Mouse (Mus musculus): Measurements from ENCODE around the gene Parp6. TPM values are rescaled to one million over a fixed set of nuclear protein-coding genes. Genes with fewer than 3 reads are reported as not detected.

Parp6 gene
- polyA plus RNA-seq, 1 experiment = 28.3 TPM

DNA sequence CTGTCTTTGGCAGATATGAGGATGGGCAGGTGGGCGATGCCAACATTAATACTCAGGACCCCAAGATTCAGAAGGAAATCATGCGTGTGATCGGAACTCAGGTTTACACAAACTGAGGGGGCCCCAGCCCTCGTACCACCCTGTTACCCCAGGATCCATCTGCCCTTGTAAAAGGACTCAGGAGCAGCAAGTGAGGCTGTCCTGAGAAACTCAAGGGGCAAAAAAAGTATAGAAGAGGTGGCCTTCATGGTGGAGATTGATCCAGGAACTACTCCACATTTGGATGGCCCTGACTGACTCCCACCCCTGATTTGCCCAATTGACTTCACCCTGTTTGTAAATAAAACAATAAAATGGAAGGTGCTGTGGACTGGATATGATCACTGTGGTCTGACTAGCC lies 32.8 kb downstream of the Parp6 start:
- Histone ChIP-seq H3K9me3 (replicated peaks; ENCODE audit: control insufficient read depth, insufficient read depth, low read length, poor library complexity, severe bottlenecking) (no peaks in the 10 kb centered on the region), H3K27me3 (ENCODE audit: control insufficient read depth, insufficient read depth, low read length, poor library complexity, severe bottlenecking) (no peaks in the 10 kb centered on the region), H3K9ac (ENCODE audit: low read depth, poor library complexity, severe bottlenecking) (no peak overlapping the region), H3K4me1 (ENCODE audit: control insufficient read depth, insufficient read depth, low read length) (no peaks in the 10 kb centered on the region), H3K27ac (ENCODE audit: insufficient read depth, low read length) (no peak overlapping the region), H3K4me3 (ENCODE audit: low read depth, low read length) (no peak overlapping the region), H3K36me3 (ENCODE audit: control insufficient read depth, insufficient read depth, low read length, poor library complexity, severe bottlenecking) (peaks cover 9% of the 10 kb centered on the region; the same call in 1 of the 2 replicates)
- TF ChIP-seq CTCF (IDR thresholded peaks at IDR 0.05; ENCODE audit: low read depth, low read length) (no peak), EP300 (IDR thresholded peaks at IDR 0.05; ENCODE audit: insufficient read depth, low read depth, low read length) (no peak), POLR2A (IDR thresholded peaks at IDR 0.05; ENCODE audit: insufficient read depth, low read length) (no peak)

DNA sequence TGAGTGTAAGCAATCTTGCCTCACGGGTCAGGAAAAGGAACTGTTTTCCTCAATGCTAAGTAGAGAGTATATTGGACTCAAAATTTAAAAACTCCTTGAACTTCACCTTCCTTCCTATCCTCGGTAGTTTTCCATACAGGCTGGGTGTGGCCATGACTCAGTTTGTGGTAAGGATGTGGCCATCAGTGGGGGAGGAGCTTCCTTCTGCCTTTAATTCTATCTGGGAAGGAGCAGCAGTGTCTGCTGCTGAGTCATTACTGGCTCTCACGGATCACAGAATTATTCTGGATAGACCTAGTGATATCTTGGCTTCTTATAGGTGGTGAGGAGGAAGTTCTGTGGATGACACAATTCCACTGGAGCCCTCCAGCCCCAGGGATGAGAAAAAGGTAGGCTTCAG lies 36.3 kb downstream of the Parp6 start:
- Histone ChIP-seq H3K4me3 (ENCODE audit: low read depth, low read length) (peak overlapping the region; percentile 24; the same call in 1 of the 2 replicates), H3K27me3 (ENCODE audit: control insufficient read depth, insufficient read depth, low read length, poor library complexity, severe bottlenecking) (no peaks in the 10 kb centered on the region), H3K9me3 (replicated peaks; ENCODE audit: control insufficient read depth, insufficient read depth, low read length, poor library complexity, severe bottlenecking) (no peaks in the 10 kb centered on the region), H3K4me1 (ENCODE audit: control insufficient read depth, insufficient read depth, low read length) (no peaks in the 10 kb centered on the region), H3K9ac (ENCODE audit: low read depth, poor library complexity, severe bottlenecking) (peak overlapping the region; percentile 64), H3K27ac (ENCODE audit: insufficient read depth, low read length) (peak overlapping the region; percentile 89), H3K36me3 (ENCODE audit: control insufficient read depth, insufficient read depth, low read length, poor library complexity, severe bottlenecking) (peaks cover 11% of the 10 kb centered on the region)
- TF ChIP-seq CTCF (IDR thresholded peaks at IDR 0.05; ENCODE audit: low read depth, low read length) (no peak), EP300 (IDR thresholded peaks at IDR 0.05; ENCODE audit: insufficient read depth, low read depth, low read length) (0 out of 2 replicates have a peak, but pooled peaks have one; percentile 47), POLR2A (IDR thresholded peaks at IDR 0.05; ENCODE audit: insufficient read depth, low read length) (no peak)

DNA sequence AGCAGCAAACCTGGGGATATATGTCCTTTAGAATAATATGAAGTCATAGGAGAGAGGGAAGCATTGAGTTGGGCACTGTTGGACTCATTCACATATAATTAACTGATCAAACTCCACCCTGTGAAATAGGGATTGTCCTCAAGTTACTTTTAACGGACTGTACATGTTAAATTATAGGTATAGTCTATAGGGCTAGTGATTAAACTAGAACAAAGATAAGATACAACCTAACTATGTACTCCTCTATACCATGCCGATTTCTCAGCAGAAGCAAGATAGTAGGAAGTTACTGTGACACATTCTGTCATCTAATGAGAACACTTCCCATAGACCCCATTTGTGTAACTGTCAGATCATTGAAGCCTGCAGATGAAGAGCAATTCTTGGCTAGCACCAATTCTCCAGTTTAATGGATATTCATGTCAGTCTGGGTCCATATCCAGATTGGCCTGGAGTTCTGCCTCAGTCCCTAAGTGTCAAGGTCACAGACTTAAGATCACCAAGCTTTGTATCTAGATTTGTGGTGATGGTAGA lies 37.4 kb downstream of the Parp6 start:
- Histone ChIP-seq H3K9ac (ENCODE audit: low read depth, poor library complexity, severe bottlenecking) (no peak overlapping the region), H3K36me3 (ENCODE audit: control insufficient read depth, insufficient read depth, low read length, poor library complexity, severe bottlenecking) (peaks cover 10% of the 10 kb centered on the region), H3K27ac (ENCODE audit: insufficient read depth, low read length) (no peak overlapping the region), H3K27me3 (ENCODE audit: control insufficient read depth, insufficient read depth, low read length, poor library complexity, severe bottlenecking) (no peaks in the 10 kb centered on the region), H3K4me1 (ENCODE audit: control insufficient read depth, insufficient read depth, low read length) (no peaks in the 10 kb centered on the region), H3K4me3 (ENCODE audit: low read depth, low read length) (no peak overlapping the region), H3K9me3 (replicated peaks; ENCODE audit: control insufficient read depth, insufficient read depth, low read length, poor library complexity, severe bottlenecking) (no peaks in the 10 kb centered on the region)
- TF ChIP-seq POLR2A (IDR thresholded peaks at IDR 0.05; ENCODE audit: insufficient read depth, low read length) = no peak
- no peak for TF ChIP-seq EP300 (IDR thresholded peaks at IDR 0.05; ENCODE audit: insufficient read depth, low read depth, low read length)
- no peak for TF ChIP-seq CTCF (IDR thresholded peaks at IDR 0.05; ENCODE audit: low read depth, low read length)

DNA sequence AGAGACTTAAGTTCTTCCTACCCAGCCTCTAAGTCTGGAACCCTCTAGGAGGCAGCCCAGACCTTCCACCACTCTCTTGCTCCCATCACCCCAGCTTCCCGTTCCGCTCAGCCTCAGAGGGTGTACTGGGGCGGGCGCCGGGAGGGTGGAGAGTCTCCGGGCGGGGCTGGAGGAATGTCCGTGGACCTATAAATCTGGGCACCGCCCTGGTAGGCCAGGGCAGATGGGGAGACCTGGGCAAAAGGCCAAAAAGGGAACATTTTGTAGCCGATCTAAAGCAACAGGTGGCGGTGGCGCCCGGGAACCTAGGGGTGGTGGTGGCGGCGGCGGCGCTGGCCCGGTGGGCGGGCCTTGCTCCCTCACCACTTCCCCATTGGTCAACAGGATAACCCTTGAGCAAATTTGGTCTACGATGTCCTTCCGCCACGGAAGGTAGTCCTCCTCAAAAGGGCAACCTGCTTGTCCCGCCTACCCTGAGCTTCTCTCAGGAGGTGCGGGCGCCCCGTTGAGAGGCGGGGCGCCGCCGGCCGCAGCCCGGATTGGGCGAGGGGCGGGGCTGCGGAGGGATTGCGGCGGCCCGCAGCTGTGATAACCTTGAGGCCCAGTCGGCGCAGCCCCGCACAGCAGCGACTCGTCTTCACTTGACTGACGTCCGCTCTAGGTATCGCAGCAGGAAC lies 39.0 kb downstream of the Parp6 start, which contains the start of gene Pkm:
Gene Pkm, plus strand, starts transcription at position 411 of the 677 bp plus-strand sequence.
- Histone ChIP-seq H3K9ac (ENCODE audit: low read depth, poor library complexity, severe bottlenecking) (peak within 1 kb of the TSS; percentile 89), H3K4me1 (ENCODE audit: control insufficient read depth, insufficient read depth, low read length) (no peaks in the 10 kb centered on the region), H3K36me3 (ENCODE audit: control insufficient read depth, insufficient read depth, low read length, poor library complexity, severe bottlenecking) (peaks cover 19% of the 10 kb centered on the region), H3K27ac (ENCODE audit: insufficient read depth, low read length) (peak within 1 kb of the TSS; percentile 92), H3K4me3 (ENCODE audit: low read depth, low read length) (peak within 1 kb of the TSS; percentile 93), H3K9me3 (replicated peaks; ENCODE audit: control insufficient read depth, insufficient read depth, low read length, poor library complexity, severe bottlenecking) (no peaks in the 10 kb centered on the region), H3K27me3 (ENCODE audit: control insufficient read depth, insufficient read depth, low read length, poor library complexity, severe bottlenecking) (no peaks in the 10 kb centered on the region)
- TF ChIP-seq POLR2A (IDR thresholded peaks at IDR 0.05; ENCODE audit: insufficient read depth, low read length) (peak; percentile 100), CTCF (IDR thresholded peaks at IDR 0.05; ENCODE audit: low read depth, low read length) (no peak), EP300 (IDR thresholded peaks at IDR 0.05; ENCODE audit: insufficient read depth, low read depth, low read length) (0 out of 2 replicates have a peak, but pooled peaks have one; percentile 41)

DNA sequence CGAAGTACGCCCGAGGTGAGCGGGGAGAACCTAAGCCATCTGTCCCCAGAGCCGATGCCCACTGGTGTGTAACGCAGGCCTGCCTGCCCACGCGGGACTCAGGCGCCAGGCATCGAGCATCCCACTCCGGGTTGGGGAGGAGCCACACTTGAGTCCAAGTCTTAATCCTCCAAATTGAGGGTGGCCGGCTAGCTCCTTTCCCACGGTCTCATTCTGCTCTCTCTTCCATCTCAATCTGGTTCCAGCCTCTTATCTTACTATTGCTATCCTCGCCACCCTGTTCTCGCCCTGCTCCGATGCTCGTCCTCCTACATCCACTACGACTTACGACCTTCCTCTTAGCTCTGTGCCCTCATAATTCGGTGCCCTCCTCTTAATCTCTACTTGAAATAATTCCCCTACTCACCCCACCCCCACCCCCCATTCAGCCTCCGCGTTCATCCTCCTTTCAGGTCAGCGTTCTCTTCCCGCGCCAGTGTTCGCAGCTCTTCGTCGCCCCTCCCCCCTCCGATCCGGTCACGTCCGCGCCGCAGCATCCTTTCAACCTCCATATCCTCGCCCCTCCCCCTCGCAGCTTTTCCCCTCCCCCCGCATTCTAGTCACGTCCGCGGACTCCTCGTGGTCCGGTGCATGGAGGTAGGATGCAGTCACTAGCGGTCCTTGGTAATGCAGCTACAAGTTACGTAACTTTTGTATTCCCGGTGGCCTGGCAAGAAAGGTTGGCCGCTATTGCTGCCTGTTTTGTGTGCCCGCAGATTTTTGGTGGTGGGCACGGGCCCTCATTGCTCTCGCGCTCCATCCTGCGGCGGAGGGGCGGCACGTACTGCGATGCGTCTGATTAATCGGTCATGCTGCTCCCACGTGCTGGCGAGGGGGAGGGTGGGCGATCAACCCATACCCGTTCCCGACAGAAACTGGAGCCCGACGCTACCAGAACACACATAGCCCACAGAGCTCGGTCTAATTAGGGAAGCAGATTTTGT lies 39.8 kb downstream of the Parp6 start:
- peak overlapping the region; percentile 93 for H3K4me3 ChIP-seq (ENCODE audit: low read depth, low read length)
- peak overlapping the region; percentile 82 for H3K27ac ChIP-seq (ENCODE audit: insufficient read depth, low read length)
- H3K4me1 ChIP-seq (ENCODE audit: control insufficient read depth, insufficient read depth, low read length) = no peaks in the 10 kb centered on the region
- H3K27me3 ChIP-seq (ENCODE audit: control insufficient read depth, insufficient read depth, low read length, poor library complexity, severe bottlenecking) = no peaks in the 10 kb centered on the region
- TF ChIP-seq CTCF (IDR thresholded peaks at IDR 0.05; ENCODE audit: low read depth, low read length) (peak; percentile 33), POLR2A (IDR thresholded peaks at IDR 0.05; ENCODE audit: insufficient read depth, low read length) (peak; percentile 14), EP300 (IDR thresholded peaks at IDR 0.05; ENCODE audit: insufficient read depth, low read depth, low read length) (peak; percentile 84)
- peaks cover 24% of the 10 kb centered on the region for H3K36me3 ChIP-seq (ENCODE audit: control insufficient read depth, insufficient read depth, low read length, poor library complexity, severe bottlenecking)
- H3K9ac ChIP-seq (ENCODE audit: low read depth, poor library complexity, severe bottlenecking) = peak overlapping the region; percentile 89
- no peaks in the 10 kb centered on the region for H3K9me3 ChIP-seq (replicated peaks; ENCODE audit: control insufficient read depth, insufficient read depth, low read length, poor library complexity, severe bottlenecking)

Data from ES-Bruce4 (cell line).